Mouse (Mus musculus) G1E (cell line): ENCODE results near the gene Zfp322a. TPM values are rescaled to one million over a fixed set of nuclear protein-coding genes. Genes with fewer than 3 reads are reported as not detected.

Source experiments
- ATAC-seq: 2 replicates; pipeline ENCODE4 v1.8.0; 2016; ENCODE audit warnings: mild to moderate bottlenecking; ENCODE audit not compliant: insufficient number of reproducible peaks, poor library complexity, low FRiP score, severe bottlenecking; ENCODE audit errors: extremely low read depth
- DNase-seq: peaks from one replicate; pipeline ENCODE4 v3.0.0; 2012; ENCODE audit warnings: low spot score
- H3K27me3 ChIP-seq: 2 replicates; pipeline ENCODE4 v1.6.1; 2012; ENCODE audit warnings: mild to moderate bottlenecking, low read length, inconsistent platforms; ENCODE audit not compliant: insufficient read depth
- H3K36me3 ChIP-seq: replicated peaks from 2 replicates; pipeline ENCODE3; 2012; ENCODE audit warnings: mild to moderate bottlenecking, inconsistent platforms
- H3K4me1 ChIP-seq: 2 replicates; pipeline ENCODE4 v1.6.1; 2012; ENCODE audit warnings: low read depth, low read length, inconsistent platforms, mixed read lengths; ENCODE audit not compliant: insufficient read depth
- H3K4me3 ChIP-seq: 2 replicates; pipeline ENCODE4 v1.5.1; 2012; ENCODE audit warnings: low read depth, mild to moderate bottlenecking, inconsistent platforms, low read length, moderate library complexity, mixed read lengths
- H3K9me3 ChIP-seq: replicated peaks from 2 replicates; pipeline ENCODE4 v1.6.1; 2012; ENCODE audit warnings: inconsistent platforms
- CTCF ChIP-seq: IDR thresholded peaks from 2 replicates; pipeline ENCODE4 v1.5.1; 2012; ENCODE audit warnings: low read depth, low read length, inconsistent platforms, mixed read lengths
- GATA1 ChIP-seq: IDR thresholded peaks from 2 replicates; pipeline ENCODE4 v1.6.1; 2012; ENCODE audit warnings: borderline replicate concordance, low read length, inconsistent platforms, mixed read lengths
- GATA2 ChIP-seq: IDR thresholded peaks from 2 replicates; pipeline ENCODE4 v1.6.1; 2012; ENCODE audit warnings: low read depth, low read length, inconsistent platforms, borderline replicate concordance
- POLR2AphosphoS5 ChIP-seq: IDR thresholded peaks from 2 replicates; pipeline ENCODE4 v1.6.1; 2012; ENCODE audit warnings: low read depth, low read length, inconsistent platforms; ENCODE audit not compliant: insufficient replicate concordance
- TAL1 ChIP-seq: conservative IDR thresholded peaks from 2 replicates; pipeline ENCODE4 v1.6.1; 2012; ENCODE audit warnings: low read depth, low read length, inconsistent platforms, mixed read lengths
- polyA plus RNA-seq: library from polyadenylated mRNA; stranded (reverse); fragments of >175 nt; gene quantifications from 2 replicates; pipeline ENCODE4 v1.2.3, GENCODE M21; 2012
- total RNA-seq, 2 experiments: library from RNA; stranded (forward) in 1 of 2; stranded (reverse) in 1 of 2; fragments of 200-1000 nt in 1 of 2; fragments of >200 nt in 1 of 2; fragmentation: Nextera tagmentation in 1 of 2; gene quantifications; 2 replicates each; pipeline ENCODE4 v1.2.3; 2014 to 2017

Gene Zfp322a
- total and polyA plus RNA-seq, 3 experiments: 1.4 to 110 (median 53.7) TPM

DNA sequence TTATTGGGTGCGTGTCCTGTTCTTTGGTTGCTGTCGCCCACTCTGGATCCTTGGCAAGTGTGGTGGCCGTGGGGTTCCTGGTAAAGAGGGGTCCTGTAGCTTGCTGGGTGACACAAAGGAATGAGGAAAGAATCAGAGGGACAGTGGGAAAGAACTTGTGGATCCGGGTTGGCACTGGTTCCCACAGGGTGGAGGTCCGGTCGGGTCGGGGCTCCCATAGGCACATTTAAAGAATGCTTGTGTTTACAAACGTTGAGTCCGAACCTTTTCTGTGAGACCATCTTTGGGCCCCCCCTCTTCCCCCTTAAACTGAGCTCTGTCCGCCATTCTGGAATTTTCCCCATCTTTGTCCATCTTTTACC lies 62.3 kb downstream of the Zfp322a start:
- H3K4me1 ChIP-seq: peaks cover 34% of the 10 kb centered on the region
- no peak for DNase-seq
- no peak overlapping the region; the same call in 1 of the 2 replicates for H3K4me3 ChIP-seq
- H3K9me3 ChIP-seq: no peaks in the 10 kb centered on the region
- no peak for ATAC-seq
- no peak for TF ChIP-seq POLR2AphosphoS5
- TF ChIP-seq CTCF: no peak
- TF ChIP-seq TAL1: no peak
- no peak for TF ChIP-seq GATA1
- TF ChIP-seq GATA2: no peak
- no peaks in the 10 kb centered on the region for H3K36me3 ChIP-seq
- peaks cover 16% of the 10 kb centered on the region for H3K27me3 ChIP-seq

Other genes starting within 250 kb of the Zfp322a start
Only the 20 nearest of the 23 such genes appear.
- not detected in 2 replicates for gene Vmn1r220, start 181.2 kb downstream of the Zfp322a start, total RNA-seq (2014; fragmentation: Nextera tagmentation)
- gene Vmn1r220, start 181.2 kb downstream of the Zfp322a start, total RNA-seq (2017): 0.06 and 0.16 TPM in 2 replicates
- not detected in 2 replicates for gene Vmn1r220, start 181.2 kb downstream of the Zfp322a start, polyA plus RNA-seq
- not detected in 2 replicates for gene Vmn1r221, start 155.1 kb downstream of the Zfp322a start, total RNA-seq (2014; fragmentation: Nextera tagmentation)
- 0.16 and 0.35 TPM in 2 replicates for gene Vmn1r221, start 155.1 kb downstream of the Zfp322a start, total RNA-seq (2017)
- gene Vmn1r221, start 155.1 kb downstream of the Zfp322a start, polyA plus RNA-seq: not detected in 2 replicates
- gene Vmn1r222, start 133.3 kb downstream of the Zfp322a start, total RNA-seq (2014; fragmentation: Nextera tagmentation): not detected in 2 replicates
- not detected in 2 replicates for gene Vmn1r222, start 133.3 kb downstream of the Zfp322a start, total RNA-seq (2017)
- not detected in 2 replicates for gene Vmn1r222, start 133.3 kb downstream of the Zfp322a start, polyA plus RNA-seq
- gene Vmn1r223, start 122.1 kb downstream of the Zfp322a start, total RNA-seq (2014; fragmentation: Nextera tagmentation): not detected in 2 replicates
- gene Vmn1r223, start 122.1 kb downstream of the Zfp322a start, total RNA-seq (2017): 0.06 and 0.22 TPM in 2 replicates
- gene Vmn1r223, start 122.1 kb downstream of the Zfp322a start, polyA plus RNA-seq: not detected in 2 replicates
- 3.7 and 4.0 TPM in 2 replicates for gene Abt1, start 54.7 kb upstream of the Zfp322a start, total RNA-seq (2014; fragmentation: Nextera tagmentation)
- gene Abt1, start 54.7 kb upstream of the Zfp322a start, total RNA-seq (2017): 9.5 and 11.4 TPM in 2 replicates
- gene Abt1, start 54.7 kb upstream of the Zfp322a start, polyA plus RNA-seq: 6.5 and 6.9 TPM in 2 replicates
- 18.3 and 31.6 TPM in 2 replicates for gene Btn1a1, start 96.7 kb upstream of the Zfp322a start, total RNA-seq (2014; fragmentation: Nextera tagmentation)
- 0.82 and 1.5 TPM in 2 replicates for gene Btn1a1, start 96.7 kb upstream of the Zfp322a start, total RNA-seq (2017)
- gene Btn1a1, start 96.7 kb upstream of the Zfp322a start, polyA plus RNA-seq: 0.75 and 0.80 TPM in 2 replicates
- gene Btn2a2, start 119.6 kb upstream of the Zfp322a start, total RNA-seq (2014; fragmentation: Nextera tagmentation): not detected in 2 replicates
- 0.06 and 0.22 TPM in 2 replicates for gene Btn2a2, start 119.6 kb upstream of the Zfp322a start, total RNA-seq (2017)
- gene Btn2a2, start 119.6 kb upstream of the Zfp322a start, polyA plus RNA-seq: not detected in 2 replicates
- gene Hist1h4h, start 161.8 kb upstream of the Zfp322a start, total RNA-seq (2014; fragmentation: Nextera tagmentation): 309 and 344 TPM in 2 replicates
- gene Hist1h4h, start 161.8 kb upstream of the Zfp322a start, total RNA-seq (2017): 843 and 1,115 TPM in 2 replicates
- gene Hist1h4h, start 161.8 kb upstream of the Zfp322a start, polyA plus RNA-seq: 11.0 and 66.6 TPM in 2 replicates
- gene Hist1h2af, start 164.7 kb upstream of the Zfp322a start, total RNA-seq (2014; fragmentation: Nextera tagmentation): 510 and 530 TPM in 2 replicates
- gene Hist1h2af, start 164.7 kb upstream of the Zfp322a start, total RNA-seq (2017): 1,417 and 2,284 TPM in 2 replicates
- 1,681 and 3,392 TPM in 2 replicates for gene Hist1h2af, start 164.7 kb upstream of the Zfp322a start, polyA plus RNA-seq
- gene Hist1h3g, start 166.2 kb upstream of the Zfp322a start, total RNA-seq (2014; fragmentation: Nextera tagmentation): 647 and 719 TPM in 2 replicates
- gene Hist1h3g, start 166.2 kb upstream of the Zfp322a start, total RNA-seq (2017): 217 and 302 TPM in 2 replicates
- gene Hist1h3g, start 166.2 kb upstream of the Zfp322a start, polyA plus RNA-seq: 12.1 and 32.9 TPM in 2 replicates
- gene Hist1h2bh, start 174.2 kb upstream of the Zfp322a start, total RNA-seq (2014; fragmentation: Nextera tagmentation): 32.7 and 41.6 TPM in 2 replicates
- 77.6 and 126 TPM in 2 replicates for gene Hist1h2bh, start 174.2 kb upstream of the Zfp322a start, total RNA-seq (2017)
- gene Hist1h2bh, start 174.2 kb upstream of the Zfp322a start, polyA plus RNA-seq: 0.91 and 4.9 TPM in 2 replicates
- gene Hist1h3f, start 174.8 kb upstream of the Zfp322a start, total RNA-seq (2014; fragmentation: Nextera tagmentation): 125 and 143 TPM in 2 replicates
- gene Hist1h3f, start 174.8 kb upstream of the Zfp322a start, total RNA-seq (2017): 96.8 and 187 TPM in 2 replicates
- gene Hist1h3f, start 174.8 kb upstream of the Zfp322a start, polyA plus RNA-seq: 1.8 and 12.3 TPM in 2 replicates
- 443 and 478 TPM in 2 replicates for gene Hist1h4f, start 182.4 kb upstream of the Zfp322a start, total RNA-seq (2014; fragmentation: Nextera tagmentation)
- gene Hist1h4f, start 182.4 kb upstream of the Zfp322a start, total RNA-seq (2017): 2,744 and 3,177 TPM in 2 replicates
- gene Hist1h4f, start 182.4 kb upstream of the Zfp322a start, polyA plus RNA-seq: 8.0 and 49.6 TPM in 2 replicates
- 71.9 and 74.3 TPM in 2 replicates for gene Hist1h1d, start 184.1 kb upstream of the Zfp322a start, total RNA-seq (2014; fragmentation: Nextera tagmentation)
- 127 and 128 TPM in 2 replicates for gene Hist1h1d, start 184.1 kb upstream of the Zfp322a start, total RNA-seq (2017)
- 0.43 and 2.1 TPM in 2 replicates for gene Hist1h1d, start 184.1 kb upstream of the Zfp322a start, polyA plus RNA-seq
- 466 and 595 TPM in 2 replicates for gene Hist1h3e, start 193.2 kb upstream of the Zfp322a start, total RNA-seq (2014; fragmentation: Nextera tagmentation)
- 426 and 591 TPM in 2 replicates for gene Hist1h3e, start 193.2 kb upstream of the Zfp322a start, total RNA-seq (2017)
- 6.8 and 31.3 TPM in 2 replicates for gene Hist1h3e, start 193.2 kb upstream of the Zfp322a start, polyA plus RNA-seq
- 81.0 and 140 TPM in 2 replicates for gene Hist1h2ae, start 202.0 kb upstream of the Zfp322a start, total RNA-seq (2014; fragmentation: Nextera tagmentation)
- gene Hist1h2ae, start 202.0 kb upstream of the Zfp322a start, total RNA-seq (2017): 258 and 359 TPM in 2 replicates
- 31.2 and 48.5 TPM in 2 replicates for gene Hist1h2ae, start 202.0 kb upstream of the Zfp322a start, polyA plus RNA-seq
- 1,531 and 1,684 TPM in 2 replicates for gene Hist1h2bg, start 202.2 kb upstream of the Zfp322a start, total RNA-seq (2014; fragmentation: Nextera tagmentation)
- gene Hist1h2bg, start 202.2 kb upstream of the Zfp322a start, total RNA-seq (2017): 1,342 and 1,812 TPM in 2 replicates
- gene Hist1h2bg, start 202.2 kb upstream of the Zfp322a start, polyA plus RNA-seq: 13.0 and 49.8 TPM in 2 replicates
- gene Hist1h2bf, start 205.0 kb upstream of the Zfp322a start, total RNA-seq (2014; fragmentation: Nextera tagmentation): 610 and 627 TPM in 2 replicates
- 748 and 859 TPM in 2 replicates for gene Hist1h2bf, start 205.0 kb upstream of the Zfp322a start, total RNA-seq (2017)
- gene Hist1h2bf, start 205.0 kb upstream of the Zfp322a start, polyA plus RNA-seq: 5.7 and 27.4 TPM in 2 replicates
- gene Hist1h2ad, start 205.2 kb upstream of the Zfp322a start, total RNA-seq (2014; fragmentation: Nextera tagmentation): 5.3 and 7.3 TPM in 2 replicates
- 491 and 756 TPM in 2 replicates for gene Hist1h2ad, start 205.2 kb upstream of the Zfp322a start, total RNA-seq (2017)
- gene Hist1h2ad, start 205.2 kb upstream of the Zfp322a start, polyA plus RNA-seq: 2.3 and 7.4 TPM in 2 replicates
- gene Hist1h3d, start 206.6 kb upstream of the Zfp322a start, total RNA-seq (2014; fragmentation: Nextera tagmentation): 524 and 556 TPM in 2 replicates
- 92.0 and 101 TPM in 2 replicates for gene Hist1h3d, start 206.6 kb upstream of the Zfp322a start, total RNA-seq (2017)
- gene Hist1h3d, start 206.6 kb upstream of the Zfp322a start, polyA plus RNA-seq: 3.7 and 9.6 TPM in 2 replicates